Mouse (Mus musculus) forebrain, embryonic 16.5 days (tissue): ENCODE measurements around the gene Svs5. TPM values are rescaled to one million over a fixed set of nuclear protein-coding genes. Genes with fewer than 3 reads are reported as not detected.

Source experiments
- ATAC-seq: fragments of 200-750 bp; cut with Nextera tagmentation; 2 replicates; pipeline ENCODE4 v1.8.0; 2017; ENCODE audit warnings: mild to moderate bottlenecking, moderate library complexity
- H3K27ac ChIP-seq: fragments of 300-500 bp; sonication (generic); 2 replicates; pipeline ENCODE4 v1.5.1; 2014; ENCODE audit warnings: low read length, control low read depth
- H3K27me3 ChIP-seq: fragments of 300-500 bp; sonication (generic); replicated peaks from 2 replicates; pipeline ENCODE4 v1.6.1; 2014; ENCODE audit warnings: low read length; ENCODE audit not compliant: control insufficient read depth, insufficient read depth
- H3K36me3 ChIP-seq: fragments of 300-500 bp; sonication (generic); 2 replicates; pipeline ENCODE4 v1.6.1; 2014; ENCODE audit not compliant: control insufficient read depth, insufficient read depth
- H3K4me1 ChIP-seq: fragments of 300-500 bp; sonication (generic); replicated peaks from 2 replicates; pipeline ENCODE4 v1.6.1; 2014; ENCODE audit warnings: low read length; ENCODE audit not compliant: control insufficient read depth, insufficient read depth
- H3K4me2 ChIP-seq: fragments of 300-500 bp; sonication (generic); 2 replicates; pipeline ENCODE4 v1.6.1; 2014; ENCODE audit warnings: mild to moderate bottlenecking, low read length, control low read depth
- H3K4me3 ChIP-seq: fragments of 300-500 bp; sonication (generic); replicated peaks from 2 replicates; pipeline ENCODE4 v1.5.1; 2014; ENCODE audit warnings: mild to moderate bottlenecking, low read length, control low read depth
- H3K9ac ChIP-seq: fragments of 300-500 bp; sonication (generic); replicated peaks from 2 replicates; pipeline ENCODE4 v1.6.1; 2014; ENCODE audit warnings: low read depth, low read length, control low read depth
- H3K9me3 ChIP-seq: fragments of 300-500 bp; sonication (generic); 2 replicates; pipeline ENCODE4 v1.6.1; 2016; ENCODE audit warnings: low read length; ENCODE audit not compliant: control insufficient read depth
- WGBS: fragments of 180-500 bp; shearing (Covaris S2); extraction: QIAGEN DNeasy Blood & Tissue Kit; methylation state at CpG from one replicate; pipeline ENCODE4 v1.1.7; 2014; 5-methylcytosine and 5-hydroxymethylcytosine counted together
- polyA plus RNA-seq: library from polyadenylated mRNA; unstranded; fragments of >200 nt; fragmentation: Nextera tagmentation; extraction: Ambion mirVana; gene quantifications from 2 replicates; pipeline ENCODE4 v1.2.1, GENCODE M21; 2015

Svs5 gene
- polyA plus RNA-seq, 1 experiment from 2014 or later, result not detected

DNA sequence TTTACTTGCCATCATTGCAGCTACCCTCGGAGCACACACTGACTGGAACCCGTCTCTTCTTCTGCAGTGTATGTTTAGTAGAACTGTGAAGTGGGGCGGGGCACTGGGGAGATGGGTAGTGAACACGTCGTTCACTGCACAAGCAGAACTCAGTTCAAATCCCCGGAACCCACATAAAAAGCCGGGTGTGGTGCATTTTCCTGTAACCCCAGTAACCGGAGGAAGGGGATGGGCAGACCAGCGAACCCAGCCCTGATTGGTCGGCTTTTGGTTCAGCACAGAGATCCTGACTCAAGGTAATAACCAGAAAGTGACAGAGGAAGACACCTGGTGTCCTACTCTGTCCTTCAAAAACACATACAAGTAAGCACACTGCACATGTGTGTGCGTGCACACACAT is 20.8 kb downstream of the Svs5 start:
- no peak for ATAC-seq
- WGBS, result 88% methylated on average over 11 of the region's 11 CpGs
- H3K4me3 ChIP-seq, result no peak overlapping the region
- no peak overlapping the region for H3K27ac ChIP-seq
- H3K27me3 ChIP-seq, result no peaks in the 10 kb centered on the region
- H3K4me2 ChIP-seq, result no peak overlapping the region
- H3K36me3 ChIP-seq, result no peaks in the 10 kb centered on the region
- H3K4me1 ChIP-seq, result no peaks in the 10 kb centered on the region
- 0 out of 2 replicates have a peak, but pooled peaks cover 2% of the 10 kb centered on the region for H3K9me3 ChIP-seq
- no peak overlapping the region for H3K9ac ChIP-seq

DNA sequence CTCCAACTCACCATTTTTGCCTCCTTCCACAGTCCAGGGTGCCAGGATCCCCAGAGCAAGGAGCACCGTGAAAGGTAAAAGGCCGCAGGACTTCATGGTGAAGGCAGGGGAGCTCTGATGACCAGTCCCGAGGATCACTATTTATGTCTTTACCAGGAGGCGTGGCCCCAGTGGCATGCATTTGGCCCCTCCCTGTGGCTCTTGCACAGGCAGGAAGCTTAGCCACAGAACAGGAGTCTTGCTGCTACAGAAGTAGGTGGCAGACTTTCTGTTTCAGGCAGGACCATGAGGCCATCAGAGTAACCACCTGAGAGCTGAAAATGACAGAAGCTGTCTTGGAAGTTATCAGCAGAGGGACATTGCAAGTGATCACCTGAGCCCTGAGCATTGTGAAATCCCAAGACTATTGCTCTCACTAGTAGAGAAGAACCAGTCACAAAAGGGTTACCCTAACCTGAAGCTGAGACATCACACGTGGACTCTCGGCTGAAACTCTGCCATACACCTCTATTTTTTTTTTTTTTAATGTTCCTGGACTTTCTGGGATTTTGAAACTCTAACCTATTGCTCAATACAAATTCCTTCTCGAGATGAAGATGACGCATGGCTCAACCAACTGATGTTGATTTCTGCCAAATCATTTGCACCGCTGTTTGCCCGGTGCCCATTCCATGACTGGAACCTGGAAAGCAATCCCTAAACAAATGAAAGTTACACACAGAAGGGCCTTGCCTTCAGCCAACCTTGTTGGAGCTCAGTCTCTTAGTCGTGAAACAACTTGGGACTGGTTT is 23.8 kb downstream of the Svs5 start:
- Histone ChIP-seq H3K36me3 (no peaks in the 10 kb centered on the region), H3K9ac (no peak overlapping the region), H3K9me3 (no peaks in the 10 kb centered on the region), H3K27ac (no peak overlapping the region), H3K4me3 (no peak overlapping the region), H3K27me3 (no peaks in the 10 kb centered on the region), H3K4me2 (no peak overlapping the region), H3K4me1 (no peaks in the 10 kb centered on the region)
- no peak for ATAC-seq
- 84% methylated on average over 11 of the region's 11 CpGs for WGBS

- ATAC-seq, result no peak
- Histone ChIP-seq H3K4me2 (no peak overlapping the region), H3K27ac (no peak overlapping the region), H3K36me3 (no peaks in the 10 kb centered on the region), H3K4me1 (no peaks in the 10 kb centered on the region), H3K9me3 (no peaks in the 10 kb centered on the region), H3K4me3 (no peak overlapping the region), H3K9ac (no peak overlapping the region), H3K27me3 (no peaks in the 10 kb centered on the region; the same call in 1 of the 2 replicates)
- WGBS, result 86% methylated on average over 3 of the region's 3 CpGs
These were observed 25.8 kb downstream of the Svs5 start for GRCm38 (mm10) chr2:164358373-164358772.

DNA sequence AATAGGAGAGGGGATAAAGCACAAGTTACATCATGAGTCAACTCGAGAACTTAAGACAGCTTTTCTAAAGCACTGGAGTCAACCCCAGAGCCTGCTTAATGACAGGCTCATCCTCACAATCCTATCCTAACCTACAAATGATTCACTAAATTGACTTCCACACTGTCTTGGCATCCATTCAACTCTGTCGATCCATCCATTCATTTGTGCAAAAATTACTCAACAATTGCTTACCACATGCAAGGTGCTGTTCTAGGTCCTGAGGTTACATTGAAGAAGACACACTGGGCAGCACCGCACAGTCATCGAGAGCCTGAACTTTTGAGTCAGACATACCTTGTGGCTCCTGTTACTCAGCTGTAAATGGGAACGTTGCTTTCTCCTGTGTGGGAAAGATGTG is 26.5 kb downstream of the Svs5 start:
- no peaks in the 10 kb centered on the region for H3K4me1 ChIP-seq
- no peak overlapping the region for H3K4me2 ChIP-seq
- no peaks in the 10 kb centered on the region for H3K9me3 ChIP-seq
- no peak overlapping the region for H3K27ac ChIP-seq
- no peak overlapping the region for H3K9ac ChIP-seq
- no peaks in the 10 kb centered on the region for H3K36me3 ChIP-seq
- no peak overlapping the region for H3K4me3 ChIP-seq
- 89% methylated on average over 5 of the region's 5 CpGs for WGBS
- H3K27me3 ChIP-seq, result no peaks in the 10 kb centered on the region; the same call in 1 of the 2 replicates
- no peak for ATAC-seq

GRCm38 (mm10) chr2:164359668-164360067 is 27.1 kb downstream of the Svs5 start:
- no peak overlapping the region for H3K27ac ChIP-seq
- no peaks in the 10 kb centered on the region for H3K4me1 ChIP-seq
- H3K9me3 ChIP-seq, result no peaks in the 10 kb centered on the region
- no peak for ATAC-seq
- no peak overlapping the region for H3K9ac ChIP-seq
- H3K36me3 ChIP-seq, result no peaks in the 10 kb centered on the region
- 84% methylated on average over 5 of the region's 5 CpGs for WGBS
- no peaks in the 10 kb centered on the region; the same call in 1 of the 2 replicates for H3K27me3 ChIP-seq
- no peak overlapping the region for H3K4me3 ChIP-seq
- H3K4me2 ChIP-seq, result no peak overlapping the region

GRCm38 (mm10) chr2:164360974-164361657 is 28.6 kb downstream of the Svs5 start:
- no peak overlapping the region for H3K9ac ChIP-seq
- WGBS, result 36% methylated on average over 13 of the region's 13 CpGs

GRCm38 (mm10) chr2:164366947-164367346 is 34.4 kb downstream of the Svs5 start:
- 39% methylated on average over 3 of the region's 3 CpGs for WGBS
- no peak overlapping the region for H3K4me3 ChIP-seq
- H3K9ac ChIP-seq, result no peak overlapping the region
- H3K4me2 ChIP-seq, result no peak overlapping the region
- H3K36me3 ChIP-seq, result no peaks in the 10 kb centered on the region
- H3K27me3 ChIP-seq, result no peaks in the 10 kb centered on the region; the same call in 1 of the 2 replicates
- no peaks in the 10 kb centered on the region for H3K9me3 ChIP-seq
- no peak overlapping the region for H3K27ac ChIP-seq
- H3K4me1 ChIP-seq, result no peaks in the 10 kb centered on the region
- ATAC-seq, result no peak

More at GRCm38 (mm10) chr2:164360974-164361657, 28.6 kb downstream of the Svs5 start:
- H3K36me3 ChIP-seq, result no peaks in the 10 kb centered on the region
- no peak for ATAC-seq
- H3K27ac ChIP-seq, result no peak overlapping the region
- H3K9me3 ChIP-seq, result no peaks in the 10 kb centered on the region
- no peak overlapping the region for H3K4me3 ChIP-seq
- H3K4me1 ChIP-seq, result no peaks in the 10 kb centered on the region
- no peak overlapping the region for H3K4me2 ChIP-seq
- H3K27me3 ChIP-seq, result no peaks in the 10 kb centered on the region; the same call in 1 of the 2 replicates

- 81% methylated on average over 6 of the region's 6 CpGs for WGBS
- no peaks in the 10 kb centered on the region for H3K4me1 ChIP-seq
- H3K27me3 ChIP-seq, result no peaks in the 10 kb centered on the region
- H3K4me2 ChIP-seq, result no peak overlapping the region
- no peaks in the 10 kb centered on the region for H3K36me3 ChIP-seq
- no peak overlapping the region for H3K4me3 ChIP-seq
- no peaks in the 10 kb centered on the region for H3K9me3 ChIP-seq
- H3K27ac ChIP-seq, result no peak overlapping the region
- ATAC-seq, result no peak
- no peak overlapping the region for H3K9ac ChIP-seq
These were observed 36.1 kb downstream of the Svs5 start for GRCm38 (mm10) chr2:164368620-164369105.

DNA sequence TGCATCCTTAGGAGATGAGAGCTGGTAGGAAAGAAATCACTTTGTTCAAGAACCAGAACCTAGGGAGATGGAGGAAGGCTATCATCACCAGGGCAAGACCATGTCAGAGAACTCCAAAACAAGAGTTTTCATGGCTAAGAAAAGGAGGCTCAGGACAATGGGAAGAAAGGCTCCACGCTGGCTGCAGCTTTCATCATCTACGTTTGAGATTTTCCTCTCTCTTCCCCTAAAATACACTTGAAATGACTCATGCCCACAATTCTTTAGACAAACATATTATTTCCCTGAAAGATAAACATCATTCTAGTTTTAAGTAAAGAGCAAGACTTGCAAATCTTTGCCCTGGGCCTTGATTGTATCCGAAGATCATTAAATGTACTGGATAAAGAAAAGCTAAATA is 38.8 kb downstream of the Svs5 start:
- Histone ChIP-seq H3K9ac (no peak overlapping the region), H3K4me1 (no peaks in the 10 kb centered on the region), H3K4me3 (no peak overlapping the region), H3K4me2 (no peak overlapping the region), H3K9me3 (no peaks in the 10 kb centered on the region), H3K36me3 (no peaks in the 10 kb centered on the region), H3K27me3 (no peaks in the 10 kb centered on the region), H3K27ac (no peak overlapping the region)
- ATAC-seq, result no peak
- 80% methylated on average over 3 of the region's 3 CpGs for WGBS
